Mouse (Mus musculus): ENCODE measurements around the gene Tctex1d1.

DNA sequence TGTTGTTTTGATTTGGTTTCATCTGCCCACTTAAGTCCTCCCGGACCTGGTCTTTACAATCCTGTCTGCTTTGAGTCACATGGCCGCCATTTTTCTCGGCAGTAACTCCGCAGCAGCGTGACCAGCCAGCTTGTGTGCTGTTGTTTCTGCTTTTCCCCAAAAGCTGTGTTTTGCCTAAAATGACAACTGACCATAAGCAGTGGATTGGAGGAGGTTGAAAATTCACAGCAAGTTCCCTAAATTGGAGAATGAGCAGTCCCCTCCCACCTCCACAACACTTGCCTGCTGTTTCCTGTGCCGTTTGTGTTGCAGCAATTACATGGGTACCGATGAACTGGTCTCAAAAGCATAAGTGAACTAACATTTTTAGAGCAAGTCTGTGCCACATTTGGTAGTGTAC lies 47.7 kb upstream of the Tctex1d1 start:
- TF ChIP-seq POLR2A (IDR thresholded peaks at IDR 0.05; ENCODE audit: borderline replicate concordance, insufficient read depth, low read length) = no peak
- no peak for TF ChIP-seq CTCF (IDR thresholded peaks at IDR 0.05; ENCODE audit: borderline replicate concordance, insufficient read depth, low read depth, low read length)
